Mouse (Mus musculus): ENCODE measurements at regions not wholly inside any gene's neighbourhood (a gene's known extent, or its start where the extent isn't known, plus 50 kb on each side); places are given as distances from the start of the nearest gene placed in this dataset.
"Not testable (repeated sequence)": the region's sequence is repeated elsewhere in the genome, so short reads cannot be mapped to it uniquely, and the experiment has no call there.

DNA sequence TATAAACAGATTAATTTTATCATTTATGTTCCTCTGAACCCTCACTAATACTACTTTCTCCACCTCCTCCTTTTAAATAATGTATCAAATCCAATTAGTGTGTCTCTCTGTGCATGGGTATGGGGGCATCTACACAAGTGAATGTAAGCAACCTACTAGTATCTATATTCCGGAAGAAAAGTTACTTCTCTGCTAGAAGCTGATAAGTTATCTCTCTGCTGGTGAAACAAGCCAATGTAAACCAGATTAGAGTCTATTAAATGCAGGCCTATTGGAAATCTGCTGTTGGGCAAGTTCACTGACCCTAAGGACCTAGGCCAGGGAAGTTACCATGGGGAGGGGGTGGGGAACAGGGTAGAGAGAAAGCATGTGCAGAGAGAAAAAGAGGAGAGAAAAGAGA lies 59.1 kb upstream of the Chd2 start:
- in situ Hi-C loops (cut with MboI; ENCODE audit: low sequenced_read_pairs in 2 of 2, unreplicated experiment in 2 of 2) = no loop called here
- TF ChIP-seq HCFC1 (IDR thresholded peaks at IDR 0.05; ENCODE audit: borderline replicate concordance, insufficient read depth, low read length) = no peak
- no peak for TF ChIP-seq MAFK (IDR thresholded peaks at IDR 0.05; ENCODE audit: insufficient read depth, low read depth, low read length)
- no peak for TF ChIP-seq ZC3H11A (IDR thresholded peaks at IDR 0.05; ENCODE audit: borderline replicate concordance, low read depth, low read length)
- no peak for TF ChIP-seq CHD2 (IDR thresholded peaks at IDR 0.05; ENCODE audit: low read depth, low read length)
- no peak for TF ChIP-seq ZNF384 (IDR thresholded peaks at IDR 0.05; ENCODE audit: low read depth, low read length)
- no peak for DNase-seq (ENCODE audit: low read depth, low spot score)

DNA sequence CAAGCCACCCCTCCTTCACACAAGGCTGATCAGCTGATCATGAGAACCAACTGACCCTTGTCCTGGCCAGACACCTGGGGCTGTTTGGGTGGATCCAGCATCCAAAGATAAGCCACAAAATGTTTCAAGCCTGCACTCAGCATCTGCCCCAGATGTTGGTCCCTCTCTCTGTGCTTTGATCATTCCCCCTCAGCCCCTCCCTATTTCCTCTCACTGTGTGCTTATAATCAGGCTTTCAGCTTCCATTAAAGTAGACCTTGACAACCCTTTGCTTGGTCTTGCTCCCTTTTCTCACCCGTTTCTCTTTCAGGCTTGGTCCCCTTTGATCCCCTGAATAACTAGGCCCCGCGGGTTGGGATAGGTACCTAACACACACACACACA lies 58.4 kb upstream of the Chd2 start:
- in situ Hi-C loops (cut with MboI; ENCODE audit: low sequenced_read_pairs in 2 of 2, unreplicated experiment in 2 of 2); H3K4me3 ChIP-seq (ENCODE audit: insufficient read depth in 1 of 2, low read depth in 1 of 2, low read length in 2 of 2, poor library complexity in 1 of 2, severe bottlenecking in 1 of 2); H3K9ac ChIP-seq (ENCODE audit: insufficient read depth, low read depth, low read length, poor library complexity, severe bottlenecking); H3K27ac ChIP-seq (ENCODE audit: insufficient read depth, low read depth, low read length, poor library complexity, severe bottlenecking); H3K36me3 ChIP-seq (ENCODE audit: control insufficient read depth, insufficient read depth, low read length, poor library complexity, severe bottlenecking); H3K9me3 ChIP-seq (ENCODE audit: control insufficient read depth, insufficient read depth, low read depth, low read length); DNase-seq (ENCODE audit: low read depth, low spot score): not testable (repeated sequence)
- peaks cover 6 to 21% of the 10 kb centered on the region in 2 experiments for H3K4me1 ChIP-seq (ENCODE audit: control insufficient read depth in 2 of 2, insufficient read depth in 2 of 2, low read length in 2 of 2, poor library complexity in 1 of 2)

More for the DNA sequence above, 59.1 kb upstream of the Chd2 start:
- Histone ChIP-seq H3K4me3 (ENCODE audit: insufficient read depth in 1 of 2, low read depth in 1 of 2, low read length in 2 of 2, poor library complexity in 1 of 2, severe bottlenecking in 1 of 2) (no peak overlapping the region), H3K36me3 (ENCODE audit: control insufficient read depth, insufficient read depth, low read length, poor library complexity, severe bottlenecking) (no peaks in the 10 kb centered on the region), H3K9me3 (ENCODE audit: control insufficient read depth, insufficient read depth, low read depth, low read length) (no peaks in the 10 kb centered on the region), H3K9ac (ENCODE audit: insufficient read depth, low read depth, low read length, poor library complexity, severe bottlenecking) (no peak overlapping the region), H3K4me1 (ENCODE audit: control insufficient read depth in 2 of 2, insufficient read depth in 2 of 2, low read length in 2 of 2, poor library complexity in 1 of 2) (peaks cover 6 to 23% of the 10 kb centered on the region in 2 experiments), H3K27ac (ENCODE audit: insufficient read depth, low read depth, low read length, poor library complexity, severe bottlenecking) (no peak overlapping the region)

DNA sequence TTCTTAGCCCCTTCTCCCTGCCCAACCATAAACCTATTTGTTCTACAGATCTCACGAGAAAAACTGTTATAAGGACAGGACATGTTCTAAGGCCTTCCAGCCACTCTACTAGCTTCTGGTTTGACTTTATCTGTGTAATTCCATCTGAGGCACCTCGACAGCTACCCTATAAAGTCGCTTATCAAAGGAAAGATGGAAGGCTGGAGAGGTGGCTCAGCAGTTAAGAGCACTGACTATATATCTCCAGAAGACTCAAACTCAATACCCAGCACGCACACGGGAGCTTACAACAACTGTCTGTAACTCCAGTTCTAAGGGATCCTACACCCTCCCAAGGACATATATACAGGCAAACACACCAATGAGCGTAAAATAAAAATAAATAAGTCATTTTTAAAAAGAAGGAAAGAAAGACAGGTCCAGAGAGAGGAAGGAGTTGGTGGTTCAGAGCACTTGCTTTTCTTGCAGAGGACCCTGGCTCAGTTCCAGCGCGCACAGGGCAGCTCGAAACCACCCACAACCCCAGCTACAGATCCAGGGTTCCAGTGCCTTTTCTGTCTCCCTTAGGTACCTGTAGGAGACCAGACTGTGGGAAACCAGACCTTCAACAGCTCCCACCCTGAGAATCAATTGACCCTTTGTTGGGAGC lies 57.8 kb upstream of the Chd2 start:
- peaks cover 6 to 18% of the 10 kb centered on the region in 2 experiments for H3K4me1 ChIP-seq (ENCODE audit: control insufficient read depth in 2 of 2, insufficient read depth in 2 of 2, low read length in 2 of 2, poor library complexity in 1 of 2)
- no peak overlapping the region for H3K4me3 ChIP-seq (ENCODE audit: insufficient read depth in 1 of 2, low read depth in 1 of 2, low read length in 2 of 2, poor library complexity in 1 of 2, severe bottlenecking in 1 of 2)
- H3K9me3 ChIP-seq (ENCODE audit: control insufficient read depth, insufficient read depth, low read depth, low read length) = no peaks in the 10 kb centered on the region
- TF ChIP-seq MAFK (IDR thresholded peaks at IDR 0.05; ENCODE audit: insufficient read depth, low read depth, low read length) (no peak), ZC3H11A (IDR thresholded peaks at IDR 0.05; ENCODE audit: borderline replicate concordance, low read depth, low read length) (no peak), CHD2 (IDR thresholded peaks at IDR 0.05; ENCODE audit: low read depth, low read length) (no peak), ZNF384 (IDR thresholded peaks at IDR 0.05; ENCODE audit: low read depth, low read length) (no peak), HCFC1 (IDR thresholded peaks at IDR 0.05; ENCODE audit: borderline replicate concordance, insufficient read depth, low read length) (no peak)
- no peak for DNase-seq (ENCODE audit: low read depth, low spot score)
- no peak overlapping the region for H3K9ac ChIP-seq (ENCODE audit: insufficient read depth, low read depth, low read length, poor library complexity, severe bottlenecking)
- no peaks in the 10 kb centered on the region for H3K36me3 ChIP-seq (ENCODE audit: control insufficient read depth, insufficient read depth, low read length, poor library complexity, severe bottlenecking)
- H3K27ac ChIP-seq (ENCODE audit: insufficient read depth, low read depth, low read length, poor library complexity, severe bottlenecking) = no peak overlapping the region
- in situ Hi-C loops (cut with MboI; ENCODE audit: low sequenced_read_pairs in 2 of 2, unreplicated experiment in 2 of 2) = no loop called here

DNA sequence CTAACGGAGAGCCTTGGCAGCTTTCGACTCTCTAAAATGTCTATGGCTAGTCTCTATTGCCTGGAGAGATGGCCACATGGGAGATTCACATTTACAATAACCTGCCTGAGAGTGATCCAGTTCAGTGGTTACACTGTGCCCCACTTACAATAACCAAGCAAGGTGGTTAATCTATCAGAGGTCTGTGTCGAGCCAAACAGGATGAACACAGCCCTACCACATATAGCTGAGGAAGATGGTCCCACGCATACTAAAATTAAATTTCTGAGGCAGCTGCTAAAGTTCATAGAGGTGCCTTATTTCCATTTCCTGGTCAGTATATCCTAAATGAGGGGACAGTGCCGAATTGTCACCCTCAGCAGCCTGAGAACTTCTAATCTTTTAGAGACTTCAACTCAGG lies 56.3 kb upstream of the Chd2 start:
- Histone ChIP-seq H3K4me3 (ENCODE audit: insufficient read depth in 1 of 2, low read depth in 1 of 2, low read length in 2 of 2, poor library complexity in 1 of 2, severe bottlenecking in 1 of 2) (no peak overlapping the region), H3K9me3 (ENCODE audit: control insufficient read depth, insufficient read depth, low read depth, low read length) (no peaks in the 10 kb centered on the region), H3K9ac (ENCODE audit: insufficient read depth, low read depth, low read length, poor library complexity, severe bottlenecking) (no peak overlapping the region), H3K4me1 (ENCODE audit: control insufficient read depth in 2 of 2, insufficient read depth in 2 of 2, low read length in 2 of 2, poor library complexity in 1 of 2) (peaks cover 2 to 11% of the 10 kb centered on the region in 2 experiments), H3K27ac (ENCODE audit: insufficient read depth, low read depth, low read length, poor library complexity, severe bottlenecking) (no peak overlapping the region), H3K36me3 (ENCODE audit: control insufficient read depth, insufficient read depth, low read length, poor library complexity, severe bottlenecking) (no peaks in the 10 kb centered on the region)
- TF ChIP-seq CHD2 (IDR thresholded peaks at IDR 0.05; ENCODE audit: low read depth, low read length) (no peak), ZNF384 (IDR thresholded peaks at IDR 0.05; ENCODE audit: low read depth, low read length) (no peak), HCFC1 (IDR thresholded peaks at IDR 0.05; ENCODE audit: borderline replicate concordance, insufficient read depth, low read length) (no peak), ZC3H11A (IDR thresholded peaks at IDR 0.05; ENCODE audit: borderline replicate concordance, low read depth, low read length) (no peak), MAFK (IDR thresholded peaks at IDR 0.05; ENCODE audit: insufficient read depth, low read depth, low read length) (no peak)
- DNase-seq (ENCODE audit: low read depth, low spot score) = no peak
- in situ Hi-C loops (cut with MboI; ENCODE audit: low sequenced_read_pairs in 2 of 2, unreplicated experiment in 2 of 2) = no loop called here
